Mouse (Mus musculus) bone marrow, adult 2 months (tissue): Measurements from ENCODE around the gene Snrk.

Source experiments
- CTCF ChIP-seq: fragments of 200-500 bp; IDR thresholded peaks from 2 replicates; pipeline ENCODE4 v1.5.1; 2011; ENCODE audit warnings: low read length, control low read depth; ENCODE audit not compliant: control insufficient read depth, insufficient read depth
- POLR2A ChIP-seq: fragments of 200-500 bp; IDR thresholded peaks from 2 replicates; pipeline ENCODE4 v1.6.1; 2011; ENCODE audit warnings: low read depth, mild to moderate bottlenecking, control low read depth, low read length, borderline replicate concordance; ENCODE audit not compliant: control insufficient read depth

DNA sequence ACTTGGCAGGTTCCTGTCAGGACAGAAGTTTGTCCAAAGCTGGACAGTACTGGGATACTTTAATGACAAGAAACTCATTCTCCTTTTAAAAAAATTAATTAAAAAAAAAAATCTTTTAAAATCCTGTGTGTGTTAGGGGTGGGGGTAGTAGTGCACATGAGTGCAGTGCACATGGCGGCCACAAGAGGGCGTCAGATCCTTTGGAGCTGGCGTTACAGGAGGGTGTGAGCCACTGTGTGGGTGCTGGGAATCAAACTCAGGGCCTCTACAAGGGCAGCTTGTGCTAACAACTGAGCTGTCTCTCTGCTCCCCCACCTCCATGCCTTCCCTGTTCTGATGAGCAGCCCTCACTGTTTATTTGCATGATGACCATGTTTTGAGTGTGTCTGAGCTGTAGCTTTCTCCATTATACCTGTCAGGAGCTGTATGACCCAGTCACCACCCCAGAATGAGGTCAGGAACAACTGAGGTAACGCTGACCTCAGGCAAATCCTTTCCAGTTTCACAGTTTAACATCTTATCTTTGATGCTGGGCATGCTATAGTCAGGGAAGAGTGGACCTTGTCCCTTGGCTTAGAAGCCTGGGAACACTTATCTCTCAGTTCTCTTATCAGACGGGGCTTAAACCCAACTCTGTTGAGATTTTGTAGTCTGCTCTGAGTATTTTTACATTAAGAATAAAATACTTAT lies 39.5 kb downstream of the Snrk start:
- peak; percentile 46; the same call in 1 of the 2 replicates for TF ChIP-seq CTCF
- TF ChIP-seq POLR2A = no peak
